Mouse (Mus musculus): ENCODE measurements at regions not wholly inside any gene's neighbourhood (a gene's known extent, or its start where the extent isn't known, plus 50 kb on each side); places are given as distances from the start of the nearest gene placed in this dataset.

DNA sequence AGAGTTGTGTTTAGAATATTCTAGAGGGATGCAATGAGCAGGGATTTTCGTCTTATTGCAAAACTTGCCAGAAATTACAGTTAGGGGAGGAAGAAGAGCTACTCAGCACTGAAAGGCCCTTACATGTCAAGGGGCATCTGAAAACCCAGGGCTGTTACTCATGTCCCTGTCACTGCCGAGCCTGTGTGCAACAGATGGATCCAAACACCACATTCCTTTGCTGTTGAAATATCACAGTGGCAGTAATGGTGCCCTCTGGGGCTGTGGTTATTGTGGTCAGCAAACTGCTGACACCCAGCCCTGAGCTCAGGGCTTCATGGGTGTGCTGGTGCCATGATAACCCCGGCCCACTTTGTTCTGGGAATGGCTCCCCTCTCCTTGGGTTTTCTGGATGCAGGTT lies 114.3 kb upstream of the Ercc6l2 start:
- DNase-seq: no peak

DNA sequence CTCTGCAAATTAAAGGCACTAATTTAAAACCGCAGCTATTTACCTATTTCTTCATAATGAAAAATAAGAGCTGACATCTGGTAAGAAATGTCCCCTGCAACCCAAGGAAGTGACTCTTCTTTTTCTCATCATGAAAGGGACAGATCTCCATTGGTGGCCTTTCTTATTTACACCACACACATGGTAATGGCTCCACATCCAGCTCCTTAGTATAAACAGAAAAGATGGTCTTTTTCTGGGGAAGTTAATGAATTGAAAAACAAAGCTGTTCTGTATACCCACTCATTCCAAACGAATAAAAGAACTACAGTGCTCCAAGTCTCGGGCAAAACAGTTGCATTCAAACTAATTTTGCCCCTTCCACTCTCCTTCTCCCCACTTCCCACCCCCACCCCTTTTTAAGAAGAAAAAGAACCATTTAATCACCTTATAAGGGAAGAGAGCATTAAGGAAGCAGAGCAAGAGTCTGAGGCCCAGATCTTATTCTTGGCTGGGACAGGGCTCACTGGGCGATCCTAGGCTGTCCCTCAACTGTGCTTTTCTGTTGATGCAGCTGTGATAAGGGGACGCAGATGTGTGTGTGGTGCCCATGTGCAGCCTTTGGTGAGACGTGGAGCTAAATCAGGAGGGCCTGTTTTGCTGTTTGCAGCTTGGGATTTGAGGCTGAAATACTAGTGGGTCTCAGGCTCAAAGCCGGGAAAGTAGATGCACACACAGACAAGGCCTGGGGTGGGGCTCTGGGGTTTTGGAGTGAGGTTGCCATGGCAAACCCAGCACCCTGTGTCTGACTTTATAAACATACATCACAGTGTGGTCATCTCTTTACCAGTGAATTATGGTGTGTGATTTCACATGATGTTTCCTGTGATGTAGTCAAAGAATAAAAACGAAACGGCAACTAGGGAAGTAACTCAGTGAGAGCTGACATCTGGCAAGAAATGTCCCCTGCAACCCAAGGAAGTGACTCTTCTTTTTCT lies 113.6 kb upstream of the Ercc6l2 start:
- no peak for DNase-seq

DNA sequence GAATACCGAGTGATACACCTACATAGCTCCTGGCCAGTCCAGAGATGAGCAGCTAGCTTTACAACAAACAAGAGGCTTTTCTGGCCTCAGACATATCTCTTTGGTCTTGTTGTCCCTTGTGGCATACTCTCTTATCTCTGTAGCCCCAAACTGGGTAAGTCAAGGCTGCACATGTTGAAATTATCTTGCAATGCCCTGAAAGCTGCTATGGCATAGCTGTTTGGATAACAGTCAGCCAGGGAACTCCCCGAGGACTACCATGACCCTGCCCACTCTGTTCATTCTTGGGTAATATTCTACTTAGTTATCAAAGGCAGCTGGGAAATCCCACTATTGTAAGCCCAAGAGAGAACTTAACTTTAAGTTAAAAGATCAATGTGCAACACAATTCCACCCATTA lies 106.5 kb upstream of the Ercc6l2 start:
- DNase-seq: no peak

DNA sequence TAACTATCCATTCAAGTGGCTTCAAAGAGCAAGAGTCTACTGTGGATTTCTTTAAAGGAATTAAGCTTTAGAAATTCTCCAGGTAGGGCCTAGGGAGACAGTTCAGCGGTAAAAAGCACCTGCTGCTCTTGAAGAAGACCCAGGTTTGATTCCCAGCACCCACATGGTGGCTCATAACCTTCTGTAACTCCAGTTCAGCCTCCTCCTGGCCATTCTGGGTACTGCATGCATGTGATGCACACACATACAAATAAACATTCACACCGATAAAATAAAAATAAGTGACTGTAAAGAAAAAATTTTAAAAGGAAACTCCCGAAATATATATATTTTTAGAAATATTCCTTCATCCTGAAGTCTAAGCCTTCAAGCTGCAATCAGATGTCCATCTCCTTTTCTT lies 101.9 kb upstream of the Ercc6l2 start:
- DNase-seq: no peak

DNA sequence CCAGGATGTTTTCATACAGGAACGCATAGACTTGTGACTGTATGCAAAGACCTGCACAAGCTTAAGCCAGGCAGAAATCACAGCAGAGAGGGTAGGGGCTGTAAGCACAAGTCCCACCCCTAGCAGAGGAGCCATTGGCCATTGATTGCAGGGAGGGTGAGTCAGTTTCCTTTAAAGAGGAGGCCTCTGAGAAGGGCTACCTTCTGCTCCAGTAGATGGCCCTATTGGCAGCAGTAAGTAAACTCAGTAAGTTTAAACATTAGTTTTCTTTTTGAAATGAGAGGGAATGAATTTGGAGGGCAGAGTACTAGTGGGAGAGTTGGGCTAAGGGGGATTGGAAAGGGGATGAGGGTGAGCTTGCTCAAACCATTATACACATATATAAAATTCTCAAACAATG lies 98.5 kb upstream of the Ercc6l2 start:
- no peak for DNase-seq

DNA sequence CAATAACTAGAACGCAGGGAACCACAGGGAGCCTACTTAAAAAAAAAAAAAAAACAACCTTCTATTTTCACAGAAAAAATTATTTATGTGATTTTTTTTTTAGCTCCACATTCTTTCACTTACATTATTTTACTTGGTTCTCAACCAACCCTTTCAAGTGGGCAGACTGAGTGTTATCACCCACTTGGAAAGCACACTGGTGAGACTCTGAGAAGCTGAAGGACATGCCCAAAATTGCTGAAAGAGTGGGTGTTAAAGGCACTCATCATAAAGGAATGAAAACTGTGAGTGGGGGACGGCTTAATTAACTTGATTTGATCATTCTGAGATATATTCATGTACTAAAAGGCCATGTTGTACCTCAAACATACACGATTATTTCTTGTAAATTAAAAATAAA lies 97.8 kb upstream of the Ercc6l2 start:
- DNase-seq: no peak

DNA sequence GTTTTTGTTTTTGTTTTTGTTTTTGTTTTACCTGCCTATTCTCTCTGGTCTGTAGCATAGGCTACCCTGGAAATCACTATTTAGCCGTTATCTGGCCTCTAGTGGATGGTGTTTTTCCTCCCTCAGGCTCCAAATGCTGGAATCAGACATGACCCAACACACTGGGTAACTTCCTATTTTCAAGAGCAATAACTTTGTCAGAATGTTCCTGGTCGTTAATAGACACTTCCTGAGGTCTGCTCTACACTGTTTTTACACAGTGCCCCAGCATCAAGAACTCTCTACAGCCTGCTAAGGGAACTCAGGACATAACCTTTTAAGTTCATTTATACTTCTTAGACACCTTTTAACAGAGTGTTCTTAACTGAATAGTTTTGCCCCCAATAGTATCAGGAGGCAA lies 96.3 kb upstream of the Ercc6l2 start:
- no peak for DNase-seq

DNA sequence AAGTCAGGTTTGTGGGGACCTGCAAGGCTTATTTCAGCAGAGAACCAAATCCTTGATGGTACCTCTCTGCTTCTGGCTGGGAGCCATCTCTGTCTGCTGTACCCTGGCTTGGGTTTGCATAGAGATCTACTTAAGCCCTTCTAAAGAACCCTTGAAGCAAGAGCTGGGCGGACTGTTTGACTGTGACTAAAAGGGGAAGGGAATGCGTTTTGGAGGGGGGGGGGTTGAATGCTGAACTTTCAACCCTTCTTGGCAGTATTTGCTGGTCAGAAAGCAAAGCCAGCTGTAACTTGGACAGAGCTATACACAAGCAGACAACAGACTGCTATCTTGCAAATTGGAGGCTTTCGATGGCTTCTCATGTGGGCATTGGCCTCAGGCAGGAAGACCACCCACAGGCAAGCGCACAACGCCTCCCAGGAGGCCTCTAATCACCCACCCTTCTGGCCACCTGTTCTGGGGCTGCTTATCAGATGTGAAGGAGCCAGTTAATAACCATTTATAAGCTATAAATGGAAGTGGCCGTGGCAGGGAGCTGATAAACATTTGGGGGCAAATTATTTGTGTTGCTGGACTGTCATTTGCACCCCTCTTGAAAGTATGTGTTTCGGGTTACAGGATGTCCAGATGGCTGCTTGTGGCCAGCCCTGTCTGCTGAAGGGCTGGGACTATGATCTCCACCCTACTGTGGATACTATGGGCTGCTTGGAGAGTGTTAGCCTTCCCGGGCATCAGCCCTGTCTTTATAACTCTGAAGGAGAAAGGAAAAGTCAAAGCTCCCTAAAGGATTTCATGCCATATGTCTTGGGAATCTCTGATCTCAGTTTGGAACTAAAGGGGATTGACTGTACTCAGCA lies 95.5 kb upstream of the Ercc6l2 start:
- DNase-seq: peak; percentile 44

DNA sequence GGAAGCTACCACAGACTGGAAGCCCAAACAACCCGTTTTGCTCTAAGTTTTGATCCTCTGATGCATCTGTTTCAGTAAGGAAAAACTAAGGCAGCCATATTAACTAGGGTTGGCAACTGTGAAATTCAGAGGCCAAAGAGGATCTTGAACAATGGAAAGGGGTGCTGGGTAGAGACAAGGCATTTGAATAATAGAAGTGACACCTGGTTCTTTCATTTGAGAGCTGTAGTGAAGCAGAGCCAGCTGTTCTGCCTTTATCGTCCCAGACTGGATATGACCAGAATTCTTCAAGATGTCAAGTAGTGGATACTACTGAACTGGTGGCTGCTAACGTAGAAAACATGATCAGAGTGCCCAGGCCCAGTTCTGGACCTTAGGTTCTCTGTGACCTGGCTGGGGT lies 94.4 kb upstream of the Ercc6l2 start:
- DNase-seq: no peak

DNA sequence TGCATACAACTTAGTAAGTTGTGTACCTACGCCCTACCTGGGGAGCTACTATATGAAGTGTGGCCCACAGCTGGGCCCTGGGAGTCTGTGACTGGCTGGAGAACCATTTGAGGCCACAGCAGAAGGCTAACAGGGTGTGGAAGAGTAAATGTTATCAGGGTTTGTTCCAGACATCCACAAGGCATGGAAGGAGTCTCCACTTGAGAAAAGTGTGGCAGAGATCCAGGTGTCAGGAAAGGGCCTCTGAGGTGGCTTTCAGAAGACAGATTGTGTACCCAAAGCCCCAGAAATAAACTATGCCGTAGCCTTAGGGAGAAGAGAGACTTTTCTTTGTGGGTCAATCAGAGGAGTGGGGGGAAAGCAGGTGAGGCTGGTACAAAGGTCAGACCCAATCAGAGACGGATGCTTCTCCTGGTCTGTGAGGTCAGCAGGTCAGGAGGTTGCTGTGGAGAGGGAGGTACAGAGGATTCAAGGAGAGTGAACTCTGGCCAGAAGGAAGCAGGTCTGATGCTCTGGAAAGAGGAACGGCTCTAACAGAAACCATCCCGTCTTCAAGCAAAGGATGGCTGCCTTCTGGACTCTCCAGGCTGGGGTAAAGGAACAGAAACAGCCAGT lies 93.9 kb upstream of the Ercc6l2 start:
- no peak for DNase-seq

DNA sequence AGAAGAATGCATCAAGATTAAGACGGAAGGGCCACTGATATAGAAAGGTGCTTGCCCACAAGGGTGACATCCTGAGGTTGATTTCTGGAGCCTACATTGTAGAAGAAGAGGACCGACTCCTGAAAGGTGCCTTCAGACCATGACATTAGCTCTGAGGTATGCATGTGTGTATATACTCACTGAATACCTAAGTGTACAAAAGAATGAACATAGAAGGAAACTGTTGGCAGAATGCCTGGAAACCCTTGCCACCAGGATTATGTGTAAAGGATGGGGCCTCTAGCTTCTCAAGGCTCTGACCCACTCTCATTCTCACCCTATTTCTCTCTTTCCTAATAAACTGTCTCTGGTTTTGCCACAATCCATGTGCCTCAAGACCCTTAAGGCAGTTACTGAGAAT lies 90.7 kb upstream of the Ercc6l2 start:
- peak; percentile 31 for DNase-seq

DNA sequence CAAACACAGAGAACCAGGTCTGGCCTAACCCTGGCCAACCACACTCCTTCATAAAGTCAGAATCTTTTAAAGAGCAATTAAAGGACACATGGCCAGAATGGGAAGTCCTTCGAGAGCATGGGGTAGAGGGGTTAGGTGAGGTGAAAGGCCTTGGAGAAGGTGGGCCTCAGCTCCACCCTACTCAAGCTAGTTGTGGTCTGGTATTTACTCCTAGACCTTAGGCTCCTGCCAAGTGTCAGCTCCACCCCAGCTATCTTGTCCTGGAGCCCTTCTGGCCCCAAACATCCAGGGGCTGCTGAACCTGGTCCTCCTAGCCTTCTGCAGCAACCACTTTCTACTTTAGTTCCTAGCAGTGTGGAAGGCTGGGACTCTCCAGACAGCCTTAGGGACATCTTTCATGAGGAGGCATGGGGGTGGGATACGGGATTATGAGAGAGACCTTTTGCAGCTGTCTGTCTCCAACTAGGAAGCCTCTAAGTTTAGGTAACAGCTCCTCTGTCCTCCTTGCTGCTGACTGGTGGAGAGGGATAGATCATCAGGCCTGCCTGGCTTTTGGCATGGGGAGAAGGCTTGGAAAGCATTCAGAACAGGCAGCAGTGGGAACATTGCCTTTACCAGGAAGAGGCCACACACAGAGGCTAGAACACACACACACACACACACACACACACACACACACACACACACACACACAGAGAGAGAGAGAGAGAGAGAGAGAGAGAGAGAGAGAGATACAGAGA lies 90.0 kb upstream of the Ercc6l2 start:
- no peak for DNase-seq

DNA sequence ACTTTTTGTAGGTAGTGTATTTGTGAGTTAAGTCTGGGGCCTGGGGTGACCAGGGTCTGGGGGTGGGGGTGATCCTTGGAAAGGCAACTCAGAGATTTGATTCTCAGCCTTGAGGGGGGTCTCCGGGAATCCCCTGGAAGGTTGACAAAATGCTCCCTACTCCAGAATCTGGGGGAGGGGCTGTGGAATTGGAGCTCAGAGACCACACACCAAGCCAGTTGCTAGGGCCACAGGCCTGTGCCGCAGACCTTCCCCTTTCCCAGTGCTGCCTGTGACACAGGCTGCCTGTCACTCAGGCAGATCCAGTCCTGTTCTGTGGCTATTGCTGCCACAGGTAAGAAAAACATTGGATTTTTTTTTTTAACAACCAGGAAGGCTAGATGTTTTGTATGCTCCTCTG lies 89.0 kb upstream of the Ercc6l2 start:
- DNase-seq: no peak

DNA sequence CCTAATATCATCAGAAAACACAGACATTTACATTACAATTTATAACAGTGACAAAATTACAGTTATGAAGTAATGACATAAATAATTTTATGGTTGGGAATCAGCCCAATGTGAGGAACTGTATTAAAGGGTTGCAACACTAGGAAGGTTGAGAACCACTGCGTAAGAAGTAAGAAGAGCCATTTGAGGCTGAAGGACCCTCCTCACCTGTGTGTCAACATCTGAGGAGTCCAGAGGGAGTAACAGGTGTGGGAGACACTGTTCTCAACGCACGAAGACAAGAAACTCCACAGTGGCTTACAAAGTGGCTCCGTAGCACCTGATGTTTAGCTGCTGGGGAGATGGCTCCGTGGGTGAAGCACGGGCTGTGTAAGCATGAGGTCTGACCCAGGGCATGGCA lies 88.5 kb upstream of the Ercc6l2 start:
- no peak for DNase-seq

DNA sequence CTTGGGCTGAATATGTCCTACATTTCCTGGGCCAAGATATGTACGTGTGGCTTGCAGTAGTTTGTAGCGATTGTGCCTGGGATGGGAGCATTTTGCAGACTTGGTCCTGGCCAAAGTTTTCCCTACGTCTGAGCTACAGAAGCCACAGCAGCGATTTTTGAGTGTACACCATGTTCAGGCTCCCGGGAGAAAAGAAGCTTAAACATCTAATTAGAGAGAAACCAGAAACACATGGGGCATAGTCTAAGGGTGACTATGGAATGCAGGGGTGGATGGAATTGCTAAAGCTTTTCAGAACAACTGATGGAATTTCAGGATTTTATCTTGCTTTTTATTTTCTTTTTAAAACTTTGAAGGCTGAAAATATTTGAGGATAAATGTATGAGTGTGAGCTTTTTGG lies 79.3 kb upstream of the Ercc6l2 start:
- DNase-seq: no peak

DNA sequence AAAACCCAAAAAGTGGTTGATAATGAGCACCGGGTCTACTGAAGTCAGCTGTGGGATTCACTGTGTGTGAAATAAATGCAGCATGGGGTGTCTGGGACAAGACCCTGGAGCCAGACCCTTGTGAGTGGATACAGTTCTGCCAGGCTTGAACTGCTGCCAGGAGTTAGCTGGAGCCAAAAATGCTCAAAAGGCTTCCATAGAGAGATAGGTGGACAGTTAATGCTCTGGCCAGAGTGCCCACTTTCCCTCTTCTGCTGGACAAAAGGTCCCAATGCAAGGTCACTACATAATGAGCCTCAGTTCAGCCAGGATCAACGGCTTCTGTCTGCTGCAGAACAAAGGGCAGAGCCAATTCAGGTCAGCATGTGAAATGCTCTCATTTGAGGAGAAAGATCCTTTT lies 73.2 kb upstream of the Ercc6l2 start:
- no peak for DNase-seq

DNA sequence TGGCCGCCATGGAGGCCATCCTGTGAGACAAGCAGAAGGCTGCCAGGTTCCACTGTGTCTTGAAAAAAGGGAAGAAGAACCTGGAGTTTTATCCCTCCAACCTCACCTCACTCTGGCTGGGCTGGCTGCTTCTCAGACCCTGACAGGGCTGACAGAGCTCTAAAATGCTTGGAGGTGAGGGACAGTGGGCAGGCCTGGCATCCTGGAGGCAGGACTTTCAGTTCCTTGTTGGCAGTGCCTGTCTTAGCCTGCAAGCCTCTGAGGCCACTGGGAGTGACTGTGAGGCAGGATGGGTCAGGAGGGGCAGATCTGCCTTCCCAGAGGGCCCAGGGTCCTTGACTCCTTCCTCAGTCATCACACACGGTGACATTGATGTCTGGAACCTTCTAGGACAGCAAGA lies 66.3 kb upstream of the Ercc6l2 start:
- no peak for DNase-seq

DNA sequence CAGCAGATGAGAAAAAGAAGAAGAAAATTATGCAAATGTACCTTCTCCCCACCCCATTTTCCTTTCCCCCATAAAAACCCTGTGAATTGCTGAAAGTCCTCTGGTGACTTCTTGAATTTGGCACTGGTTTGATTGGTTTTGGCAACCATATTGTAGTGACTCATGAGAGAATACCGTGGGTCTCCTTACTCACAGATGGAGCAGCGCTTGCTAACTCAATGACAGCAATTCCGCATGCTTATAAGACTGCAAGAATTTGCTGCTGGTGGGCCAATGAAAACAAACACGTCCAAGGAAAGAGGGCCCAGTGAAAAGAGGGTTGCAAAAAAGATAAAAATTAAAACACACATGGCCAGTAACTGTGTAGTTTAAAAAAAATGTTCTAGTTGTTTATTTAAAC lies 65.0 kb upstream of the Ercc6l2 start:
- peak; percentile 35 for DNase-seq

DNA sequence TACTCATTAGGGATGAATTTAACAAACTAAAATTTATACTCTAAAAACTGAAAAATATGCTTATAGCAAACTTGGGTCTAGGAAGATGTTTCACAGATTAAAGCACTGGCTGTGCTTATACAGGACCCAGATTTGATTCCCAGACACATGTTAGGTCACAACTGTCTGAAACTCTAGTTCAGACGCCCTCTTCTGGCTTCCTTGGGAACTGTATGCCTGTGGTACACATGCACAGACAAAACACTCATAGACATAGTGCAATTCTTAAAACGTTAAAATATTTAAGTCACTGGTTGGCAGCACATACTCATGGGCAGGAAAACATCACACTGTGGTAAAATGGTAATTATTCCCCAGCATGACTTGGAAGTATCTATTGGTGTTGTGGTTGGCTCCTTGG lies 63.8 kb upstream of the Ercc6l2 start:
- no peak for DNase-seq

DNA sequence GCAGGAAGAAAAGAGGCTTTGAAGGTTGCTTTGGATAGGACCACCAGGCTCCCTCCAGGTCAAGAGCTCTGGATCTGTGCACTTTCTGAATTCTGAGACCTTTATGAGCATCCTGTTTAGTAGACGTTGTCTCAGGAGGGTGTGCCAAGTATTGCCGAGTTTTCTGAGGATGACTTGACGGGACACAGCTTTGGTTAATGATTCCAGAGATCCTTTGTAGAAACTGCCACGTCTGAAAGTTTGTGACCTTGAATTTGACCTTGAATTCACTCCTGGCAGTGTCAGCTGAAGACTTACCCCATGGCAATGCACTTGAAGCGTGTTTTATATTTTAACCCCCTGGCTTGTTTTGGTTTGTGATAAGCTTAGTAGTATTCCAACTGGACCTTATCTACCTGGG lies 58.0 kb upstream of the Ercc6l2 start:
- DNase-seq: no peak

DNA sequence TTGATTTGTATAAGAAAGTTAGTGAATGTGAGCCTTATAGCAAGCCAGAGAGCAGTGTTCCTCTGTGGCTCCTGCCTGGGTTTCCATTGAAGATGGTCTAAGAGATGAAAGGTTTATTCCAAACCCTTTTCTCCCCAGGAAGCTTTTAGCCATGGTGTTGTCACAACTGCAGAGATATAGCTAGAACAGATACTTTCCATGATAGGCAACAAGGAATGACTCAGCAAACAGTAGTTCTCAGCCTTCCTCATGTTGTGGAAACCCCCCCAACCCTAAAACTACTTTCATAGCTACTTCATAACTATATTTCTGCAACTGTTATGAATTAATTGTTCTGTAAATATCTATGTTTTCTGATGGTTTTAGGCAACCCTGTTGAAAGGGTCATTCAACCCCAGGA lies 53.5 kb upstream of the Ercc6l2 start:
- no peak for DNase-seq
